Mouse (Mus musculus) heart, embryonic 16.5 days (tissue): ENCODE results near the gene Mif4gd. TPM values are rescaled to one million over a fixed set of nuclear protein-coding genes. Genes with fewer than 3 reads are reported as not detected.

Experiments used
- ATAC-seq: fragments of 200-750 bp; cut with Nextera tagmentation; replicated peaks from 2 replicates; pipeline ENCODE4 v1.8.0; 2017; ENCODE audit warnings: moderate number of reproducible peaks; ENCODE audit not compliant: insufficient read depth, low FRiP score; ENCODE audit errors: extremely low read depth
- H3K27ac ChIP-seq: fragments of 300-500 bp; sonication (generic); 2 replicates; pipeline ENCODE4 v1.5.1; 2014; ENCODE audit warnings: mild to moderate bottlenecking, low read length, control low read depth, moderate library complexity
- H3K27me3 ChIP-seq: fragments of 300-500 bp; sonication (generic); 2 replicates; pipeline ENCODE4 v1.6.1; 2014; ENCODE audit warnings: low read length, mixed read lengths; ENCODE audit not compliant: control insufficient read depth, insufficient read depth
- H3K36me3 ChIP-seq: fragments of 300-500 bp; sonication (generic); 2 replicates; pipeline ENCODE4 v1.6.1; 2014; ENCODE audit not compliant: control insufficient read depth, insufficient read depth
- H3K4me1 ChIP-seq: fragments of 300-500 bp; sonication (generic); 2 replicates; pipeline ENCODE4 v1.6.1; 2014; ENCODE audit warnings: low read length, mixed read lengths; ENCODE audit not compliant: control insufficient read depth, insufficient read depth
- H3K4me2 ChIP-seq: fragments of 300-500 bp; sonication (generic); 2 replicates; pipeline ENCODE4 v1.6.1; 2014; ENCODE audit warnings: low read depth, mild to moderate bottlenecking, control low read depth, low read length
- H3K4me3 ChIP-seq: fragments of 300-500 bp; sonication (generic); 2 replicates; pipeline ENCODE4 v1.5.1; 2014; ENCODE audit warnings: mild to moderate bottlenecking, control low read depth, low read length
- H3K9ac ChIP-seq: fragments of 300-500 bp; sonication (generic); 2 replicates; pipeline ENCODE4 v1.6.1; 2014; ENCODE audit warnings: low read length, control low read depth
- H3K9me3 ChIP-seq: fragments of 300-500 bp; sonication (generic); replicated peaks from 2 replicates; pipeline ENCODE4 v1.6.1; 2016; ENCODE audit warnings: low read length; ENCODE audit not compliant: control insufficient read depth
- WGBS: fragments of 180-500 bp; shearing (Covaris S2); extraction: QIAGEN DNeasy Blood & Tissue Kit; methylation state at CpG from one replicate; pipeline ENCODE4 v1.1.7; 2014; 5-methylcytosine and 5-hydroxymethylcytosine counted together
- polyA plus RNA-seq: library from polyadenylated mRNA; unstranded; fragments of >200 nt; fragmentation: Nextera tagmentation; extraction: Ambion mirVana; gene quantifications from 2 replicates; pipeline ENCODE4 v1.2.1, GENCODE M21; 2015

The Mif4gd gene
- polyA plus RNA-seq, 1 experiment from 2014 or later = 42.0 TPM

DNA sequence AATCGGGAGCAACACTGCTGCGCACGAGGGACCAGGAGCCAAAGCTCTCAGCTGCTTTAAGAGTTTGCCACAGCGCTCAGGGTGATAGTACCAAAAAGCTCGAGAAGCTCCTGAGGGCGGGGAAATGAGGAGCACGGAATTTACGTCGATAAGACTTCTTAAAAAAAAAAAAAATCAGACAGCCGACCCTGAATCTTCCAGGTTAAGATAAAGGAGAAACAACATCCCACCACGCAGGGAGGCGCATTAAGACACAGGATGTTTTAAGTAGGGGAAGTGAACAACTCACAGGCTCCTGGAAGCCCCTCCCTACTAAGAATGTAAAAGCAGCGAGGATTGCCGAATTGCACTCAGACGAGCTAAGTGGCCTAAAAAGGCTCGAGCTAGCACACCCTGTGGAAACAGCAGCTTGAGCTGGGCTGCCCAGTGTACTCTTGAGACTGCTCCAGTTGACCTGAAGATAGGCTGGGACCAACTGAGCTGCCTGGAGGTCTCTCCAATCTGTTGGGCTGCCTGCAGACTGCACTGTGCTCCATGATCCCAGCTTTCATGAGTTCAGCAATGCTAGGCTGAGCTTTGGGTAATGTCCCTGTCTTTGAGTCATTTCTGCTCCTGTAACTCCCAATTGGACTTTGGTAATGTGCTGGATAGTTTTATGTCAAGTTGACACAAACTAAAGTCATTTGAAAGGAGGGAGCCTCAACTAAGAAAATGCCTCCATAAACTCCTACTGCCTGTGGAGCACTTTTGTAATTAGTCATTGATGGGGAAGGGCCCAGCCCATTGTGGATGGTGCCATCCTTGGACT is 573 bp upstream of the Mif4gd start:
- H3K9ac ChIP-seq = peak overlapping the region; percentile 91
- peak; percentile 18 for ATAC-seq
- H3K4me2 ChIP-seq = peak overlapping the region; percentile 88
- H3K27me3 ChIP-seq = no peaks in the 10 kb centered on the region
- under 1% methylated on average over 16 of the region's 16 CpGs for WGBS
- peak overlapping the region; percentile 83 for H3K4me3 ChIP-seq
- peaks cover 16% of the 10 kb centered on the region for H3K4me1 ChIP-seq
- no peaks in the 10 kb centered on the region for H3K9me3 ChIP-seq
- 0 out of 2 replicates have a peak, but pooled peaks cover 9% of the 10 kb centered on the region for H3K36me3 ChIP-seq
- peak overlapping the region; percentile 98 for H3K27ac ChIP-seq

DNA sequence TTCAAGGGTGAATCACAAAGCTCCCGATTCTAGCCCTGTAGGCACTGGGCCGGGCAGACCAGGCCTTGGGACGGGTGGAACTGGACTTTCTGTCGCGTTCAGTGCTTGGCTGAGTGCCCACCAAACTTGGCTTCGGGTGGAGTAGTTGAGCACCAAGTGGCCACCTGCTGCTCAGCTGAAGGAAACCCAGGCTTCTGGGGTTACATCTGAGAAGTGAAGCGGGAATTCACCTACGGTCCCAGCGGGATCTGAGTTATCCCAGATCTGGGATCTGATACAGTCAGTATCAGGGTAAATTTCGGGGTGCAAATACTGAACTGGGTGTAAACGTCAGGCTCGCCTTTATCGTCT is 735 bp downstream of the Mif4gd start:
- peak overlapping the region; percentile 83 for H3K4me3 ChIP-seq
- H3K4me2 ChIP-seq = peak overlapping the region; percentile 88
- ATAC-seq = peak; percentile 51; the same call in 1 of the 2 replicates
- peaks cover 15% of the 10 kb centered on the region for H3K36me3 ChIP-seq
- peaks cover 15% of the 10 kb centered on the region for H3K4me1 ChIP-seq
- peak overlapping the region; percentile 98 for H3K27ac ChIP-seq
- no peaks in the 10 kb centered on the region for H3K27me3 ChIP-seq
- peak overlapping the region; percentile 91 for H3K9ac ChIP-seq
- WGBS = under 1% methylated on average over 13 of the region's 13 CpGs
- H3K9me3 ChIP-seq = no peaks in the 10 kb centered on the region

DNA sequence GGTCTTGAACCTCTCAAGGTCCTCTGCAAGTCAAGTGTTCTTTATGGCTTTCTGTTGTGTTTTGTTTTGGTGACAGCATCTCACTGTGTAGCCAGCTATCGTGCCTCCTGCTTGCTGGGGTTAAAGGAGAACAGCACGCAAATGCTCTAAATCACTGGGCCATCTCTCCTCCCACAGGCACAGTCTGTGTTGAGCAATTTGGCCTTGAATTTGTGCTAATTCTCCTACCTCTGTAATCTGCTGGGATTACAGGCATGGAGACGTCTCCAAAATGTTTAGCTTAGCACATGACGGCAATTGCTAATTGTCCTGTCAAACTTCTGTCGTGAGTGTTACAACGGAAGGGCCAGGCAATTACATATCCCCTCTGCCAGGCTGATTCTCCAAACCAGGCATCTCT is 1.6 kb downstream of the Mif4gd start:
- Histone ChIP-seq H3K4me3 (no peak overlapping the region), H3K9ac (no peak overlapping the region)
- 85% methylated on average over 6 of the region's 6 CpGs for WGBS

DNA sequence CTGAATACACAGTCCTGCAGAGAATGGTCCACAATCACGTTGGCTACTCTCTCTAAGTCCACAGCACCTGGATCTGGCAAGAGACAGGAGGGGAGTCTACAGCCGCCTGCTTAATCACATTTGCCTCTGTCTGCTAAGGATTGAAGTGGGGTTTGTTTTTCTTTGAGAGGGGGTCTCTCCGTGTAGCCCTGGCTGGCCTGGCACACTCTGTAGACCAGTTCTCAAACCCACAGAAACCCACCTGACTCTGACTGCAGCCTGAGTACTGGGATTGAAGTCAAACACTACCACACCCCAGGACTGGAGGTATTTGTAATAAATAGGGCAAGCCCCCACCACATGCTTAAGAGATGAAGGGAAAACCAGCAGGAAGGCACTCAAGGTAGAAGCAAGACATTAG is 3.2 kb downstream of the Mif4gd start:
- Histone ChIP-seq H3K27me3 (no peaks in the 10 kb centered on the region), H3K4me3 (no peak overlapping the region), H3K4me1 (peaks cover 16% of the 10 kb centered on the region), H3K4me2 (no peak overlapping the region), H3K9ac (no peak overlapping the region), H3K36me3 (peaks cover 24% of the 10 kb centered on the region), H3K9me3 (no peaks in the 10 kb centered on the region), H3K27ac (no peak overlapping the region)
- WGBS = 67% methylated on average over 3 of the region's 3 CpGs
- no peak for ATAC-seq

More for the DNA sequence above, 1.6 kb downstream of the Mif4gd start:
- Histone ChIP-seq H3K9me3 (no peaks in the 10 kb centered on the region), H3K4me2 (no peak overlapping the region), H3K27ac (no peak overlapping the region), H3K4me1 (peaks cover 13% of the 10 kb centered on the region), H3K27me3 (no peaks in the 10 kb centered on the region), H3K36me3 (peaks cover 22% of the 10 kb centered on the region)
- no peak for ATAC-seq

GRCm38 (mm10) chr11:115608421-115609399 is 4.1 kb downstream of the Mif4gd start:
- Histone ChIP-seq H3K9ac (no peak overlapping the region), H3K4me2 (no peak overlapping the region), H3K4me3 (no peak overlapping the region), H3K36me3 (peaks cover 24% of the 10 kb centered on the region), H3K27me3 (no peaks in the 10 kb centered on the region), H3K4me1 (peaks cover 12% of the 10 kb centered on the region), H3K9me3 (no peaks in the 10 kb centered on the region), H3K27ac (no peak overlapping the region)
- ATAC-seq = no peak
- 77% methylated on average over 23 of the region's 23 CpGs for WGBS

DNA sequence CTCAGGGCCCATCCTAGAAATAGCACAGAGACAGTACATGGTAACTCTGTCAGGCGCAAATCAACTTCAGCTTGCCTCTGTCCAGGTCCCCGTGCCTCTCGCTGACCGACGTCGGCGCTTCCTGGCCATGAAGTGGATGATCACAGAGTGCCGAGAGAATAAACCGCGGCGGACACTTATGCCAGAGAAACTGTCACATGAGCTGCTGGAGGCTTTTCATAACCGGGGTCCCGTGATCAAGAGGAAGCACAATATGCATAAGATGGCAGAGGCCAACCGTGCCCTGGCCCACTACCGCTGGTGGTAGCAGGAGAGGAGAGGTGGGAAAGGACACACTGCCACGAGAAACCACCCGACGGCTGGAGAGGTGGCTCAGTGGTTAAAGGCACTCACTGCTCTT is 6.0 kb downstream of the Mif4gd start:
- WGBS = 89% methylated on average over 18 of the region's 18 CpGs
- Histone ChIP-seq H3K9me3 (no peaks in the 10 kb centered on the region), H3K27ac (no peak overlapping the region), H3K27me3 (no peaks in the 10 kb centered on the region), H3K4me1 (peaks cover 20% of the 10 kb centered on the region), H3K9ac (no peak overlapping the region), H3K36me3 (peaks cover 24% of the 10 kb centered on the region), H3K4me2 (no peak overlapping the region), H3K4me3 (no peak overlapping the region)
- no peak for ATAC-seq

- Histone ChIP-seq H3K27ac (peak overlapping the region; percentile 91), H3K9ac (peak overlapping the region; percentile 99), H3K9me3 (no peaks in the 10 kb centered on the region), H3K36me3 (peaks cover 23% of the 10 kb centered on the region), H3K4me2 (peak overlapping the region; percentile 93), H3K4me1 (peaks cover 33% of the 10 kb centered on the region), H3K27me3 (no peaks in the 10 kb centered on the region), H3K4me3 (peak overlapping the region; percentile 94)
- peak; percentile 28; the same call in 1 of the 2 replicates for ATAC-seq
- WGBS = under 1% methylated on average over 26 of the region's 26 CpGs
Measured at GRCm38 (mm10) chr11:115604304-115604696, 8.5 kb downstream of the Mif4gd start.

- Histone ChIP-seq H3K4me1 (peaks cover 33% of the 10 kb centered on the region), H3K9me3 (no peaks in the 10 kb centered on the region), H3K4me3 (peak within 1 kb of the TSS; percentile 94), H3K4me2 (peak within 1 kb of the TSS; percentile 93), H3K27me3 (no peaks in the 10 kb centered on the region), H3K27ac (peak within 1 kb of the TSS; percentile 91), H3K36me3 (peaks cover 18% of the 10 kb centered on the region), H3K9ac (peak within 1 kb of the TSS; percentile 99)
- WGBS = under 1% methylated on average over 69 of the region's 93 CpGs
- peak; percentile 95 for ATAC-seq
Measured at GRCm38 (mm10) chr11:115603476-115604303, 9.1 kb downstream of the Mif4gd start, which contains the start of the genes Mrps7 and Gga3. Mrps7 (plus strand) TSS chr11:115603925. Gga3 (minus strand) TSS chr11:115604051.
